Mouse (Mus musculus) stomach, postnatal 0 days (tissue): ENCODE data around the gene Irx4.

Source experiments
- CTCF ChIP-seq: IDR thresholded peaks from 2 replicates; pipeline ENCODE4 v1.5.1; 2016; ENCODE audit warnings: antibody characterized with exemption, low read depth, mild to moderate bottlenecking, moderate library complexity
- EP300 ChIP-seq: optimal IDR thresholded peaks from 2 replicates; pipeline ENCODE3; 2016; ENCODE audit warnings: antibody characterized with exemption

DNA sequence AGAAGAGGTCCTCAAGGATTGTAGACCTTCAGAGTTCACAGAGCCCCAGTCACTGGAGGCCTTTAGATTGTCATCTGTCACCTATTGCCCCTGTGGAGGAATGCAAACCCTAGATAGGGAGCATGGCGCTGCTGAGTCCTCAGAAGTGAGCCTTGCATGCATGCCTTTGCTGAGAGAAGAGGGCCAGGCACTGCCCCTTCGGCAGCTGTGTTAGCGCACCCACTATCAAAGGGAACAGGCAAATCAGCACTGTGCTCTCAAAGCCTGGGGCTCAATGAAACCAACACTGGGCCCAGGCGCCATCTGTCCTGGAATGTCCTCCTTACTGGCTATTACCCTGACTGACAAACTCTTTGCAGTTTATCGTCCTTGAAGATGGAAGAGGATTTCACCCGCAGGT is 44.5 kb downstream of the Irx4 start:
- TF ChIP-seq CTCF (no peak), EP300 (no peak)
